Mouse (Mus musculus) brain, embryonic 14.5 days (tissue): ENCODE results near the gene Sufu. TPM values are rescaled to one million over a fixed set of nuclear protein-coding genes. Genes with fewer than 3 reads are reported as not detected.
A peak's percentile ranks its signal among the peaks of the same experiment; 100 is the strongest.

ENCODE experiments used
- DNase-seq: peaks from one replicate; pipeline ENCODE4 v3.0.0-alpha.2; 2011; ENCODE audit warnings: low read depth
- CTCF ChIP-seq: fragments of 200-500 bp; IDR thresholded peaks from 2 replicates; pipeline ENCODE4 v1.5.1; 2012; ENCODE audit warnings: inconsistent platforms, mild to moderate bottlenecking, moderate library complexity, borderline replicate concordance; ENCODE audit not compliant: insufficient read depth, insufficient read length; ENCODE audit errors: extremely low read depth
- POLR2A ChIP-seq: fragments of 200-500 bp; IDR thresholded peaks from 2 replicates; pipeline ENCODE4 v1.6.1; 2012; ENCODE audit warnings: mild to moderate bottlenecking, inconsistent platforms, borderline replicate concordance; ENCODE audit not compliant: poor library complexity, insufficient read depth, insufficient read length, severe bottlenecking; ENCODE audit errors: extremely low read depth
- polyA plus RNA-seq: library from polyadenylated mRNA; depleted of rRNA; stranded (reverse); fragments of >200 nt; gene quantifications from 2 replicates; pipeline ENCODE4 v1.2.3, GENCODE M21; 2012

Sufu gene
- polyA plus RNA-seq, 1 experiment = 26.0 TPM

- peak; percentile 49 for DNase-seq
- no peak for TF ChIP-seq CTCF
- TF ChIP-seq POLR2A = no peak
These were observed 87.8 kb downstream of the Sufu start for GRCm38 (mm10) chr19:46484518-46484917.

GRCm38 (mm10) chr19:46485847-46486246 lies 89.2 kb downstream of the Sufu start:
- DNase-seq = no peak
- no peak for TF ChIP-seq POLR2A

GRCm38 (mm10) chr19:46486709-46487108 lies 90.0 kb downstream of the Sufu start:
- DNase-seq = no peak
- TF ChIP-seq POLR2A = no peak
- no peak for TF ChIP-seq CTCF

- DNase-seq = no peak
These were observed 92.8 kb downstream of the Sufu start for GRCm38 (mm10) chr19:46489448-46489847.

GRCm38 (mm10) chr19:46490634-46491033 lies 93.9 kb downstream of the Sufu start:
- TF ChIP-seq POLR2A (no peak), CTCF (no peak)
- peak; percentile 66 for DNase-seq

More at GRCm38 (mm10) chr19:46489448-46489847, 92.8 kb downstream of the Sufu start:
- TF ChIP-seq POLR2A (no peak), CTCF (no peak)

- DNase-seq = no peak
- no peak for TF ChIP-seq CTCF
- TF ChIP-seq POLR2A = no peak
These were observed 98.4 kb downstream of the Sufu start for GRCm38 (mm10) chr19:46495136-46495535.

GRCm38 (mm10) chr19:46497230-46497629 lies 100.5 kb downstream of the Sufu start:
- no peak for DNase-seq
- TF ChIP-seq CTCF (no peak), POLR2A (no peak)

- no peak for DNase-seq
- no peak for TF ChIP-seq CTCF
- TF ChIP-seq POLR2A = no peak
These were observed 102.8 kb downstream of the Sufu start for GRCm38 (mm10) chr19:46499539-46499835.

- peak; percentile 100 for DNase-seq
- TF ChIP-seq CTCF (no peak), POLR2A (no peak; the same call in 1 of the 2 replicates)
These were observed 103.3 kb downstream of the Sufu start for GRCm38 (mm10) chr19:46499836-46500580.

GRCm38 (mm10) chr19:46500581-46501341 lies 104.1 kb downstream of the Sufu start:
- TF ChIP-seq CTCF (no peak), POLR2A (peak; percentile 50)
- peak; percentile 89 for DNase-seq

- TF ChIP-seq CTCF = no peak
- peak; percentile 38; the same call in 1 of the 2 replicates for TF ChIP-seq POLR2A
- DNase-seq = peak; percentile 94
These were observed 104.8 kb downstream of the Sufu start, which contains the start of gene Trim8 for GRCm38 (mm10) chr19:46501401-46502068. Gene Trim8 (plus strand): TSS chr19:46501702.

- peak; percentile 71 for DNase-seq
These were observed 105.4 kb downstream of the Sufu start for GRCm38 (mm10) chr19:46502069-46502455.

More at GRCm38 (mm10) chr19:46502069-46502455, 105.4 kb downstream of the Sufu start:
- no peak for TF ChIP-seq CTCF
- 0 out of 2 replicates have a peak, but pooled peaks have one; percentile 10 for TF ChIP-seq POLR2A
